Mouse (Mus musculus): ENCODE results near the gene BC030499.
A peak's percentile ranks its signal among the peaks of the same experiment; 100 is the strongest.

BC030499 gene

DNA sequence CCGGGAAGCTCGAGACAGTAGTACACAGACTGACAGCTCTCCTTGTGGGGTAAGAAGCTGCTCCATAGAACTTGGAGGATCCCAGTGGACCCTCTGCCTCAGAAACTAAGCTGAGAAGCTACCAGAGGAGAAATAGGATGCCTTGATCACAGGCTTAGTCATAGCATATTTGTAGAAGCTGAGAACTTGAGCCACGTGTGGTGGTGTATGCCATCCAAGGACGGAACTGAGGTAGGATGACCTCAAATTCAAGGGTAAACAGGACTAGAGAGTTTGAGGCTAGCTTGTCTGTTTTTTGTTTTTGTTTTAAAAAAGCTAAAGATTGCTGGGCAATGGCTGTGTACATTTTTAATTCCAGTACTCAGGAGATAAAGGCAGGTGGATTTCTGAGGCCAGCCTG, 14.6 kb downstream of the BC030499 start:
- DNase-seq (ENCODE audit: low read depth, low spot score): no peak

DNA sequence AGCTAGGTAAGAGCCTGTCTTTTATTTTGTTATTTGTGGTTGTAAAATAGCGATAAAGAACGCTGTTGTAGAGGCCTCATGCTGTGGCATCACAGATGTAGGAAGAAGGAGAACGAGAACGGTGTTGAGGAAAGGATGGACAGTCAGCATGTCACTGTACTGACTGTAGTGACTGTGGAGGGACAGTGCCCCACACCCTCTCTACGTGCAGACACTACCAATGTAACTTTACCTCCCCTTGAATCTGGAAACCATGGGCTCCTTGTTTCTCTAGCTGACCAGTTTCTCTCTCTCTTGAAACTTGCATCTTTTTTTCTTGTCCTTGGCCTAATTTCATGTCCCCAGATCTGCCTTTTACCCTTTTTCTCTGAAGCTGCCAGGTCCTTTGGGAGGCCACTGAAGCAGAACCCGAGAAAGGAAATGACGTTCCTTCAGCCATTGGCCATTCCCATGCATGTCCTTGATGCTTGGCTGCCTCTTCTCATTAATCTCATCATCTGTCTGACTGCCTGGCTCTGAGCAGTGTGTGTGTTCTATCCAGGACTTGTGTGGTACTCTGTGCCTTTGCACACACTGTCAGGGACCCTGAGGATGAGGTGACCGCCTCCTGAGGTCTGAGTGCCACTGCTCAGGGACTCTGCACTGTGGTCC, 20.3 kb downstream of the BC030499 start:
- DNase-seq (ENCODE audit: low read depth, low spot score): no peak

DNA sequence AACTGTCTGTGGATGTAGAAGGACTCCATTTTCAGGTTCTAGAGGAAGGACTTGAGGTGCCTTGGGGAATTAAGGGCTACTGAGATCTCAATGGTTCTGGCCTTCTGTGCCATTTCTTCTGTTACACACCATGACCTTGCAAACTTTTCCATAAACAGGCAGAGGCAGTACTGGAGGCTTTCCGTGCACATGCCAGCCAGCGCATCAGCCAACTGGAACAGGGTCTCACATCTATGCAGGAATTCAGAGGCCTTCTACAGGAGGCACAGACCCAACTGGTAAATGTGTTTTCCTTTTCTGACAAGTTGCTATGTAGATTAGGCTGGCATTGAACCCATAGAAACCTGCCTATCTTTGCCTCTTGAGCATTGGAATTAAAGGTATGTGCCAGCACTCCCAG, 23.0 kb downstream of the BC030499 start:
- DNase-seq (ENCODE audit: low read depth, low spot score): no peak

DNA sequence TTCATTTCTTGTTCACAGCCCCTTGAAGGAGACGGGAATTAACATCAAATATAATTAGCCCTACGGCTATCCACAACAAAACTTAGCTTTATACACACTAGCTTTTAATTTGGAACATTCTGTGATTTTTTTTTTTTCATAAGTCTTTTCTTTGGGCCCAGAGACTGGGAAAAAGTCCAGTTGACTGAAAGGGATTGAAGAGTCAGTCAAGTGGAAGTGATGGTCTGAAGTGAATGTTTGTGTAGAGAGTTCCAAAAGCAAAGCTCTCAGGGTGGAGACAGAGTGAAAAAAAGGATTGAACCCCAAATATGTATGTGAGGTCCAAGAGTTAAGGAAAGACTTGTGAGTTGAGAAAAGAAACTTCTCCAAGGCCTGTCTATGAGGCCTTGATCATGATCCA, 27.8 kb downstream of the BC030499 start:
- no peak for DNase-seq (ENCODE audit: low read depth, low spot score)

DNA sequence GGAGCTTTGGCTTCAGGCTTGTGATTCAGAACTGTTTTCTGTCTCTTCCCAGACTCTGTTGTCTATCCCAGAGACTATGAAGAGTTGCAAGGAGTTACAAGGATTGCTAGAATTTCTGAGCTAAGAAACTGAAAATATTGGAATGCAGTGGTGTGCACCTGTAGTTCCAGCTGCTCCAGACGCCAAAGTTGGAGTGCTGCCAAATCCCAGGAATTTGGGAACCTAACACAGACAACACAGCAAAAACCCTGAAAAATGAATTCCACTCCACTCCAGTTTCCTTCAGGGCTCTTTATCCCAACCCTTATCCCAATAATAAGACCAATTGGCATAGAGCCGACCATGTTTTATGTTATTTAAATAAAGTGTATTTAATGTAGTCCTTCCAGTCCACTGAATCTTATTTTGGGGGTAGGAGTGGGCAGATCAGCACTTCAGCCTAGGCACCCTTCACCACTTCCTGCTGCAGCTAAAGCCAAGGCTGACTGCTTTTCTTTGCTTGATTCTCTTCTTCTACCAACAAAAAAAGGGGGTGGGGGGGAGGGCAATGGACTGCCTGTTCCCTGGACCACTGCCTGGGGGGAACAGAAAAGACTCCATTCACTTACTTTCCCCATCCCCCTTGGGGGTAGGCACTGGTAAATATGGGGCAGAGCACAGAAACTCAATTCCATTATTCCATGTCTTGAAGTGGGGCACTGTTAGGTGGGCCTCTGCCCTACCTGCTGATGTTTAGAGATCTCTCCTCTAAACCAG, 31.6 kb downstream of the BC030499 start:
- no peak for DNase-seq (ENCODE audit: low read depth, low spot score)

DNA sequence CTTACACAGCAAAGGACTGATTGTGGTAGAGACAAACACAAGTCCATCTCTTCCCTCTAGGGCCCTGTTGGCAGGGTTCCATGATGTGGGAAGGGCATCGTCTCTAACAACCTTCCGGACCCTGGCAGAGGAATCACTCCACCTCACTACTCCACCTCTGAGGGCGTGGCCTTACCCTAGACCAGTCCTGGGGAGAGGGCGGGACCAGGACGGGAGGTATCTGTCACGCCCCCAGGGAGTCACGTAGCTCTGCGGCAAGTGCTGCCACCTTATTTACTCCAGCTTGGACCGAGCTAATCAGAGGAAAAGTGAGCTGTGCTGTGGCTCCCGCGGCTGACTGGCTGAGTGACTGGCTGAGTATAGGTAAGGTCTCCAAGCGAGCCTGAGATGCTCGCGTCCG, 32.2 kb downstream of the BC030499 start, which contains the start of gene Aldoc:
Gene Aldoc (plus strand): TSS at position 109 of the 400 bp plus-strand sequence.
- DNase-seq (ENCODE audit: low read depth, low spot score): no peak

DNA sequence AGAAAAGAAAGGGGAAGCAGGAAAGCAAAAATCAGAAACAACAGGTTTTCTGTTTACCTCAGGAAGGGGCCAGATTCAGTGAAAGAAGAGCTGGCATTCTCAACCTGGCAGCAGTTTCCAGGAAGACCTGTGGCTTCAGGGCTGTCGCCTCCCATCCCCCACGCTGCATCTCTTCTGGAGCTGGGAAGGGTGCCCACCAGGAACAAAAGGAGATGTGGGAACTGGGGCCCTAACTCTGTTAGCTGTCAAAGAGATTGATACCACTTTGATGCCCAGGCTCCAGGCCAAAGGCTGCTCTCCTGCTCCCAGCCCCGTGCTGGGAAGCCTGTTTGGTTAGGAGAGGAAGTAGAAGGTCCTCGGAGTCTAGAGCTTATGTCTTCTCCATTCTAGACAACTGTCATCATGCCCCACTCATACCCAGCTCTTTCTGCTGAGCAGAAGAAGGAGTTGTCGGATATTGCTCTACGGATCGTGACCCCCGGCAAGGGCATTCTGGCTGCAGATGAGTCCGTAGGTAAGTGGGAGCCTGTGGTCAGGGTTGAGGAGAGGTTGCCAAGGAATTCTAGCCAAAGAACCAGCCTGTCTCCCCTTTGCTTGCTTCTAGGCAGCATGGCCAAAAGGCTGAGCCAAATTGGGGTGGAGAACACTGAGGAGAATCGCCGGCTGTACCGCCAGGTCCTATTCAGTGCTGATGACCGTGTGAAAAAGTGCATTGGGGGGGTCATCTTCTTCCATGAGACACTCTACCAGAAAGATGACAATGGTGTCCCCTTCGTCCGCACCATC, 33.6 kb downstream of the BC030499 start:
- DNase-seq (ENCODE audit: low read depth, low spot score): no peak

DNA sequence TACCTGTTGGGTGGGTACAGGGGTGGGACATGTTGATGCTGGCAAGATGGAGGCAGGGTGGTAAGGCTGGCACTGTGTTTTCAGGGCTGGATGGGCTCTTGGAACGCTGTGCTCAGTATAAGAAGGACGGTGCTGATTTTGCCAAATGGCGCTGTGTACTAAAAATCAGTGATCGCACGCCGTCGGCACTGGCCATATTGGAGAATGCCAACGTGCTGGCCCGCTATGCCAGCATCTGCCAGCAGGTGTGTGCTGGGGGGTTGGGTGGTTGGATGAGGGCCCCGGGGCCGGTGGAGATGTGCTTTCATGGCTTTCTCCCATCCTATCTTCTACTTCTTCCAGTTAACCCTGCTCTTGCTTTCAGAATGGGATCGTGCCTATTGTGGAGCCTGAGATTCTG, 34.3 kb downstream of the BC030499 start:
- DNase-seq (ENCODE audit: low read depth, low spot score): no peak

DNA sequence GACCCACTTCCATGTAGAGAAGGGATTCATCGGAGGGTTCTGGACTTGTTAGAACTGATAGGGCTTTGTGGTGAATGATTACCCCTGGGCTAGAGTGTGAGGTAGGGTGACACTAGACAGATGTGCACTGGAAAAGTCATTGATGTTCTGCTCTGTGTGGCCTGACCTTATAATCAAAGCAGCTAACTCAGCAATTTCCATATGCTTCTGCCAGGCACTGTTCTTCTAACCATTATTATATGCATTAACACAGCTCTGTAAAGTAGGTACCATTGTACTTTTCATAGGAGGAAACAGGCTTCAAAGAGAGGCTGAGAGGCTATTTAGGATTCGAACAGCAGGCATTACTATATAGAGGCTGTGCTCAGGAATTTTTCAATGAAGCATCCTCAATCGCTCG, 36.6 kb downstream of the BC030499 start:
- DNase-seq (ENCODE audit: low read depth, low spot score): no peak

DNA sequence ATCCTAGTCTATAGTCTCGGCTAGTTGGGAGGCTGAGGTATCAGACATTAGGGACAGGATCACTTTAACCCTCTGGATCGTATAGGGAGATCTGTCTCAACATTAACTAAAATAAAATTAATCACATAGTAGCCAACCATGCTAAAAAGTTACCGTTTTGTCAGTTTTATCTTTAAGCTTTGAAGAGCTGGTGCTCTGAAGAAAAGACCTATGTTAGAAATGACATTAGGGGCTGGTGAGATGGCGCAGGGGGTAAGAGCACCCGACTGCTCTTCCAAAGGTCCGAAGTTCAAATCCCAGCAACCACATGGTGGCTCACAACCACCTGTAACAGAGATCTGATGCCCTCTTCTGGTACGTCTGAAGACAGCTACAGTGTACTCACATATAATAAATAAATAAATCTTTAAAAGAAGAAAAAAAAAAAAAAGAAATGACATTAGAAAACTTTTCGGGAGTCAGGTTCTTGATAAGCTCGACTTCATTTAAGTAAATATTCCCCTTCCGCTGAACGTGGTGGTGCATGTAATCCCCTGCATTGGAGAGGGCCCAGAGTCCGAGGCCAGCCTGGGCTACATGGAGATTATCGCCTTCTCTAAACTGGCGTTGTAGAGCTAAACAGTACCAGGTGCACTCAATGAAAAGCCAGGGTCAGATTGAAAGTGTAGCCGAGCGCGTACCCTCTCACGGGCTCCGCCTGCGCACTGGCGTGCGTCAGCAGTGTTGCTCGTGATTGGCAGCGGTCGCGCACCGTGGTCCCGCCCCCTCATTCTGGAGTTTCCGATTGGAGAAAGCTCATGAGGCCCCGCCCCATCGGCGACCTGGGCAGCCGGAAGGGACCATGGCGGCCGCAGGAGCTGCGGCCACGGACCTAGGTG, 37.2 kb downstream of the BC030499 start, which contains the start of gene Pigs:
Gene Pigs (plus strand): TSS at position 782 of the 878 bp plus-strand sequence.
- peak; percentile 96 for DNase-seq (ENCODE audit: low read depth, low spot score)

DNA sequence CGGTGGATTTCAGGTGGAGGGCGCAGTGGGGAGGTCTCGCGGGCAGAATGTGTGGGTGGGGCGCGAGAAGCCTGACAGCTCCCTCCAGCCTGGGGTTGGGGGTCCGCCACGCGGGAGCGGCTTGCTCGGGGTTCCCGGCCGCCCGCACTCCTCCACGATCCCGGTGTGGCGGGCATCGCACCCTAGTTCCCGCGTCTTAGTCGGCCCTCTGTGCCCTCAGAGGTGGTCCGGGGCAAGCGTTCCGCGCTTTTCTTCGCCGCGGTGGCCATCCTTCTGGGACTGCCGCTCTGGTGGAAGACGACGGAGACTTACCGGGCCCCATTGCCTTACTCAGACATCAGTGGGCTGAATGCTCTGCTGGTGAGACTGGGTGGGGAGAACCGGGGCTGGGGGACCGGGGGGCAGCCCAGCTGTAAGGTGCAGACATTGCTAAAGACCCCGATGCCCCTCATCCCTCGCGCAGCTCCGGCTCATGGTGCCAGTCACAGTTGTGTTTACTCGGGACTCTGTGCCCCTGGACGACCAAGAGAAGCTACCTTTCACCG, 37.9 kb downstream of the BC030499 start:
- DNase-seq (ENCODE audit: low read depth, low spot score): no peak

DNA sequence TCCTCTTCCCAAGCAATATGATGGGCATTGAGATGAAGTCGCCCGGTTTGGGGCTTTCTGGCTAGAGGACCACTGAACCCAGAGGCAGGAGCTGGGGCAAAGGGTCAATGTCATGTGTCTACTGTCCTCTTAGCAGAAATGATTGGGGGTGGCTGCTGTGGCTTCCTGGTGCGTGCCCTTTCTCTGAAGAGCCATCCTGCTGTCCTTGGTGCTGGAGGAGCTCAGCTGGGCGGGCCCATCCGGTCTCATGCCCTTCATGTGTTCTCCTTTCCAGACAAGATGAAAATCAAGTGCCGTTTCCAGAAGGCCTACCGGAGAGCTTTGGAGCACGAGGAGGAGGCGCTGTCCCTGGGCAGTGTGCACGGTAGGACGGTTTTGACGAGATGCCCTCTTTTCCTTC, 42.0 kb downstream of the BC030499 start:
- no peak for DNase-seq (ENCODE audit: low read depth, low spot score)

DNA sequence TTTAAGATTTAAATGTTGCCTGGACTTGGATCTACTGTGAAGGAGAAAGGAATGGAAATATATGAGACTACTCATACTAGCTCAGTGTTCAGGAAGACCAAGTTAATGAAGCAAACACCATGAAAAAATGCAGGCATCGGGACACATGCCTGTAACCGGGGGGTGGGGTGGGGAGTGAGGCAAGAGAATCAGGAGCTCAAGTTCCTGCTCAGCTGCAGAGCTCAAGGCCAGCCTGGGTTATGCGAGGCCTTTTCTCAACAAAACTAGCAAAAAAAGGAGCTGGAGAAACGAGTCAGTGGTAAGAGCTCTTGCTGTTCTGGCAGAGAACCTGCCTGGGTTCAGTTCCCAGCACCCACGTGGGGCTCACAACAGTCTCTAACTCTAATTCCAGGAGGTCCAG, 43.4 kb downstream of the BC030499 start:
- no peak for DNase-seq (ENCODE audit: low read depth, low spot score)

DNA sequence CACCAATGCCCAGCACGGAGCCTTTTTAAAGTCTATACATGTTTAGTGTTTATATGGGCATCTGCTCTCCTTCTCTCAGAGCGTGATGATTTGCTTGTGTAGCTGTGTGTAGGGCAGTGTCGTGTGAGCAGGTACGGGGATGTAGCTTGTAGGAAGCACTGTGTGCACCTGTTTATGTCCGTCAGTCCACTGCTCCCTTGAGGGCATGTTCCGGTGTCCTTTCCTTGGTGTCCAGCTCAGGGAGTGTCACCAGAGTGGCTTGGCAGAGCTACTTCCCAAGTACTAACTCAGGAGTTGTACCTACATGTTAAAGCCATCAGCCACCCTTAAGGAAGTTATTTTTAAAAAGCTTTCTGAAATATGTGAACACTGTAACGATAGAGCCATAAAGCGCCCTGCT, 46.4 kb downstream of the BC030499 start:
- DNase-seq (ENCODE audit: low read depth, low spot score): no peak

DNA sequence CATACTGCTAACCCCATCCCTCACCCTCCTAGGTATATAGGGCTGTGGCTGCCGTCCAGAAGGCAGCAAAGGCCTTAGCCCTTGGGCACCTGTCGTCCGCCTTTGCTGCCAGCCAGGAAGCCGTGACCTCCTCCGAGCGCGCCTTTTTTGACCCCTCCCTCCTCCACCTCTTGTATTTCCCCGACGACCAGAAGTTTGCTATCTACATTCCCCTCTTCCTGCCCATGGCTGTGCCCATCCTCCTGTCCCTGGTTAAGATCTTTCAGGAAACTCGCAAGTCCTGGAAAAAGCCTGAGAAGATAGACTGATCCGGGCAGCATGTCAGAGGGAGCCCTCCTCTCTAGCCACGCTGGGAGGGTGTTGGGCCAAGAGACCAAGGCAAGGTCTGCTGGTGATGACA, 51.1 kb downstream of the BC030499 start:
- DNase-seq (ENCODE audit: low read depth, low spot score): no peak

DNA sequence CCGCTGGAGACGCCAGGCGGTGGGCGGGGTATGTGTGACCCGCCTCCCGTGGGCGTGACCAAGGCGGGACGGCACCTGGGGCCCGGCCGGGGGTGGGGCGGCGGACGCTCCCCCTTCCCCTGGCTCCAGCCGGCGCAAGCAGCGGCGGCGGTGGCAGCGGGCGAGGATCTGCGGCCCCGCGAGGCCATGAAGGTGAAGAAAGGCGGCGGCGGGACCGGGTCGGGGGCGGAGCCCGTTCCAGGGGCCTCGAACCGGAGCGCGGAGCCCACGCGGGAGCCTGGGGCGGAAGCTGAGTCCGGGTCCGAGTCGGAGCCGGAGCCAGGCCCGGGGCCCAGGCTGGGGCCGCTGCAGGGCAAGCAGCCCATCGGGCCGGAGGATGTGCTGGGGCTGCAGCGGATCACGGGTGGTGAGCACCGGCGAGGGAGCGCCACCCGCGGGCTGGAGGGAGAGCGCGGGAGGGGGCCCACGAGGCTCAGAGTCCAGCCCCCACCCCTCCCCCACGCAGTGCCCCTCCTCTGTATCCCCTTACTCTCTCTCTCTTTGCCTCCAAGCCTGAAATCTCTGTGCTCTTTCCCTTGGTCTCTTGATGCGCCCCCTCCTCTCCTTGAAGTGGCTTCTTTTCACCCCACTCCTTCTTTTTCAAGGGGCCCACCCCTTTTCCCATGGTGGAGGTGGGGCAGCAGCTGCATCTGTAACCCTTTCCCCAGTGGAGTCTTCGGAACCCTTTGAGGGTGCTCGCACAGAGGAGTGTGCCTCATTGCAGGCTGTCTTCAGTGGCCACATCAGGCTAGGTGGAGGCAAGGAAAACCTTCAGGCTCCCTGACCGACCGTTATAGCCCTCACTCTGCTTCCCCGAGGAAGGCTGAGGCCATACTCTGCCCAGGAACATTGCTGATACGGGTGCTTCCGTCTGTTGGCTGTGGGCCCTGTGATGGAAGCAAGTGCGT, 53.0 kb downstream of the BC030499 start, which contains the start of gene Unc119:
Gene Unc119 (plus strand): TSS at position 102 of the 947 bp plus-strand sequence.
- peak; percentile 56 for DNase-seq (ENCODE audit: low read depth, low spot score)

DNA sequence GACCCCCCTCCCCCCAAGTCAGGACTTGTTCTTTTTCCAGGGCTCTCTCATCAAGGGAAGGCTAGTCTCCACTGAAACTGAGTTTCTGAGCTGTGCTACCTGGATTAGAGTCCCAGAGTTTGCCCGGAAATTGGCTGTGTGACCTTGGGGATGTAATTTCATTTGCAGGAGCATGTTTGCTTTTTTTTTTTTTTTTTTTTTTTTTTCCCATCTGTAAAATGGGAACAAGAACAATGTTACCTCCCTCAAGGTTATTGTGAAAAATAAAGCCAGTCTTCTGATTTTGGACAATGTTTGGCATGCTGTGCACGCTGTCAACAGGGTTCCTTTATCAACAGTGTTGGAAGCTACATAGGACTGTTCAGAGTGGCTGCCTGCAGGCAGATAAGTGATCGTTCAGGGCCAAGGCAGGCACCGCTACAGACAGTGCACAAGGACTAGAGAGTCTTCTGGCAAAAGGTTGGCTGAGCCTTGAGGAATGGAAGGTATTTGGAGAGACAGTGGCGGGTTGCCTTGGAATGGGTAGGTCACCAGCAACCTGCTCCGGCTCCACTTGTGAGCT, 53.8 kb downstream of the BC030499 start:
- peak; percentile 52 for DNase-seq (ENCODE audit: low read depth, low spot score)

DNA sequence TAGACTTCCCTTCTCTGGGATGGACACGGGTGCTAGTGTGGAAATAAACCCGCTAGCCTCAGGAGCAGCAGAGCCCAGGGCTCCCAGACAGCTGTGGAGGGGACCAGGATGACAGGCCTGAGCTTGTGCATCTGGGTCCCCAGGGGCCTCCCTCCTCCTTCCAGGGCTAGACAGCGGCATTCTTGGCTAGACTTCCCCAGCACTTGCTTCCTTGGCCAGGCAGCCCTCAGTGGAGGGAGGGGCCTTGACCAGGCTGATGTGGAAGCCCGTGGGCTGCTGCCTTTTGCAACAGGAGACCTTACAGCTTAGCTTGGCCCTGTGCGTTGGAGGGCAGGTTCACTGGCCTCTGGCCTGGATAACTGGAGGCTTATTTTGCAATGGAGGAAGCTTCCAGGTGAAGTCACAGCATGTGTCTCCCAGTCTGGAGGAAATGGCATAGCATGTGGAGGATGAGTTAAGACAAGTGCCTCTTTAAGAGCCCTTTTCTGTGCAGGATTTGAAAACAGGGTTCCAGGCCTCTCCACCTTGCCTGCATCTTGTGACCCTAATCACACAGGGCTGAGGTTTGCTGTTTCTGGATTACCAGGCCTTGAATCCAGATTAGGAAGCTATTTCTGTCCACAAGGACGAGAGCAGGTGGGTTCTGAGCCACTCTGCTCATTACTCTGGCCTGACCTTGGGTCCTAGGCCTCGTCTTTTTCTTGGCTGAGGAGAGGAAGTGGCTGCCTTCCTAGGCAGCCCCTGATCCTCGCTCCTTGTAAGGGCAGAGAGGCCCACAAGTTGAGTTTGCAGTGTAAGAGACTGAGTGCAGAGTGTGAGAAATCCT, 54.5 kb downstream of the BC030499 start:
- peak; percentile 59 for DNase-seq (ENCODE audit: low read depth, low spot score)

DNA sequence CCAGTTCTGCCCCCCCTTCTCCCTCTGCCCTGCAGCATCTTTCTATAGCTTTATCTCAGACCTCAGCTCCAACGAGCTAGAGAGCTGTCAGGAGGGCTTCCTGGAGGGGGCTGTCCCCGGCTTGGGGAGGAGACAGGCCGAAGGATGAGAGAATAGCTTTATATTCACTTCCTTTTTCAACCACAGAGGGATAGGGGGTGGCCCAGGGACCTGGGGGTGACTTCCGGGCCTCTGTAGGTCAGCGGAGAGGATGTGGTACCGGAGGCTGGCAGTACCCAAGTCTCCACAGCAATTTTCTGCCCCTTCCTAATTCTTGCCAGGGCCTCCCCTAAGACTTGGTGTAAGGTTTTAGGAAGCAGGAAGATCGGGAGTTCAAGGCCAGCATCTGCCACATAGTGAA, 55.2 kb downstream of the BC030499 start:
- DNase-seq (ENCODE audit: low read depth, low spot score): no peak

All from 3T3-L1 (cell line).